Mouse (Mus musculus) cerebellum, adult 9-10 months (tissue): ENCODE results near the gene Sumf1.

Source experiments
- DNase-seq: peaks from one replicate; pipeline ENCODE4 v3.0.0; 2022

Sumf1 gene

DNA sequence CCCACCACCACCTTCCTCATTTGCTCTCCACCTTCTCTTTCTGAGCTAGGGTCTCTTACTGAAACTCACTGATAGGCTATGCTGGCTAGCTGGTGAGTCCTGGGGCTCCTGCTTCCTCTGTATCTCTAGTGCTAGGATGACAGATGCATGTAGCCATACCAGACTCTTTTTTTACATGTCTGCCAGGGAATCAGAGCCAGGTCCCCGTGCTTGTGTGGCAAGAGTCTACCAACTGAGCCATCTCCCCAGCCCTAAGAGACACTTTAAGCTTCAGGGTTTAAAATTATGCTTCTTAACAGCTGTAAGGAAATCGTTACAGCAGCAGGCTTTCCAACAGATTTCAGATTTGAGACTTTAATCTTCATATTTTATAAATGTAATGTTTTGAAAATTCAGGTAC lies 111.5 kb downstream of the Sumf1 start:
- no peak for DNase-seq

GRCm38 (mm10) chr6:108073071-108073470 lies 112.3 kb downstream of the Sumf1 start:
- DNase-seq, result no peak

DNA sequence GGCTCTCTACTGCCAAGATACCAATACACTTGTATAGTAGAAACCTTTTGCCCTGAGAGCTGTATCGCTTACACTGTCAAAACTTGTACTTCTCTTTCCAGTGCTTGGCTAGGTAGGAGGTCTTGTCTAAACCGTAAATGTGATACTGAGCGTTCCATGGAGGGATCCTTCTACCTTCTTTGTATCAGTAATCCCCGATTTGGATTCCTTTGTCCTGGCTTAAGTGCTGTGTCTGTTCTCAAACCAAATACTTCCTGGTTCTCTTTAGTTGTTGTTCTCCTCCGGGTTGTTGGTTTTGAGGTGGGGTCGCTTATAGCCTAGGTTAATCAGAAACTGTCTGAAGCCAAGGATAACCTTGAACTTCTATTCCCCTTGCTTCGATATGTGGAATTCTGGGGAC lies 114.4 kb downstream of the Sumf1 start:
- no peak for DNase-seq

DNA sequence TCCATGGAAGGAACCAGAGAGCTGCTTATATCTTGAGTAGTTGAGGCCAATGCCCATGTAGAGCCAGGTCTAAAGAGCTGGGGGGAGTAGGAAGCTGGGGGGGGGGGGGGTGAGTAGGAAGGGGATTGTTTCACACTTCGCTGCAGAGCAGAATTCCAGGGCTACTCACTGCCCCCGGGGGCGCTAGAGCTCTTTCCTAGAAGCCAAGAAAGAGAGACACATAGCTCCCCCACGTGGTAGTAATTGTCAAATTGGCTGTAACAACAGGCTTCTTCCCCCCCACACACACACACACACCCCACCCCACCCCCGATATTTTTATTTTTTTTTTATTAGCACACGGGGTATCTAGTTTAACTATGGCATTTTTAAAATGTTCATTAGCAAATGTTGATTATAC lies 119.8 kb downstream of the Sumf1 start:
- peak; percentile 95 for DNase-seq

DNA sequence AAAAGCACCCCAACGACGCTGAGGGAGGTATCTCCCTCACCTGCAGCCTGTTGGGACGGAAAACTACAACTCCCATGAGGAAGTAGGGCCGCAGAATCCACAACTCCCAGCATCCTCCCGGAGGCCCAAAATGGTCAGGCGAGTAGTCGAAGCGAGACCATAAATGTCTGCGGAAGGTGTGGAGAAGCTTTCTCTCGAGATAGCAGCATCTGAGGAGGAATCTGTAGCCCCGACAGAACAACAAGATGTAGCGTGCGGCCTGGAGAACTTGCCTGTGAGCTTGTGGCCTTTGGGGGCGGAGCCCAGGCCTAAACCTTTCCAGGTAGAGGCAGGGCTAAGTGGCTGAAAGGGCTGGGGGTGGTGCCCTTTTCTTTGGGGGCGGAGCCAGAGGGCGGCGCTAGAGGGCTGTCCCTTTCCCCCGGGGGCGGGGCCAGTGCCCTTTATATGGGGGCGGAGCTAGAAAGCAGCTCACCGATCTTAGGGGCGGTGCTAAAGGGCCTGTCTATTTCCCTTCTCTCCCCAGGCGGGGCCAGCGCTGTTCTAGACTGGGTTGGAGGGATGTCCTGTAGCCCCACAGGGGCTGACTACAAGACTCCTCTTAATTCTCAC lies 120.4 kb downstream of the Sumf1 start, which contains the start of gene Setmar:
Gene Setmar (plus strand): TSS at position 128 of the 609 bp plus-strand sequence.
- DNase-seq, result peak; percentile 99

GRCm38 (mm10) chr6:108061121-108061520 lies 124.3 kb downstream of the Sumf1 start:
- no peak for DNase-seq

DNA sequence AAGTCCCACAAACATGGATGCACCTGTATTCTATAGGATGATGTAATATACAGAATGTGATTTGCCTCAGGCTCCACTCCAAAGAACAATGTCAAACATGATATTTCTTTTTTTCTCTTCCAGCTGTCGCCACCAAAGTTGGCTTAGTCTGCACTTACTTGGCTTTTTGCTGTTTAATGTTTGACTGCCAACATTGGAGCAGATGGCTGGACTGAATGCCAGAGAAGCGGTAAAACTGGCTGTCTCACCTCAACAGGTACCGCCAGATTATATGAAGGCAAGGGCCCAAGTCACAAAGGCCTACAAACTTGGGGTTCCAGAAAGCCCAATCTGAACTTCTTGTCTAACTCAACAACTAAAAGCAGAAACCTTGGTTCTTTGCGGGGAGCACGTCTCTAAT lies 127.3 kb downstream of the Sumf1 start:
- DNase-seq, result peak; percentile 27

DNA sequence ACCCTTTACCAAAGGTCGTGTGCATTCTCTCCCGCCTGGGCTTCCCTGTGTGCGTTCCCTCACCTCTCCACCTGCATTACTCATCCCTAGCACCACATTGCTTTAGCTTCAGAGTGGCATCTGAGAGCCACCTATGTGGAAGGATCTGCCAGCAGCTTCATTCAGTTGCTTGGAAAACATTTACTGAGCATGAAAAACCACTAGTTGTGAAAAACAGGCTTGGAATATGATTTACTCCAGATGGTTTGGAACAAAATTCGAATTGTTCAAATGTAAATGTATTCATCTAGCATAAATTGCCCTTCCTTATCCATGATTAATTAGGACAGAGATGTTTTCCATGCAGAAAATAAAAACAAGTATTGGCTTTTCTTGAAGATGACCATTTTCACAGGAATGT lies 128.0 kb downstream of the Sumf1 start:
- no peak for DNase-seq
